Mouse (Mus musculus): Measurements from ENCODE around the gene Samd15.

Samd15 gene

DNA sequence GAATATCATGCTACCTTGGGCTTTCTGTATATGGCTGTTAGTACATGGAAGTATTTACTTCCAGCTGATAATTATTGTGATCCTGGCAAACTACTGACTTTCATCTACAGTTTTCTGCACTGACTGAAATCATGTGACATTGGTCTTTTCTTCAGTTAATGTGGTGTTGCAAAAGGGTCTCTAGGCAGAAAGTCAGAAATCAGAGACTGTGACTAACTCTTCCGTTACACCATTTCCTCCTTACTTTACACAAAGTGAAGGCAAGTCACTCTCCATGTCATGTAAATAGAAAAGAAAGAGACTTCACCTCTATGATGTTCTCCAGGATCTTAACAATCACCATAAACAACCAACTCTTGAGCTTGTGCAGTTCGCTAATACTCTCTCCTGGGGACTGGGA lies 30.1 kb downstream of the Samd15 start:
- DNase-seq (ENCODE audit: extremely low spot score, low read depth, low spot score) = no peak

GRCm38 (mm10) chr12:87230379-87230895 lies 30.9 kb downstream of the Samd15 start:
- no peak for DNase-seq (ENCODE audit: extremely low spot score, low read depth, low spot score)

- DNase-seq (ENCODE audit: extremely low spot score, low read depth, low spot score) = no peak
Observed at GRCm38 (mm10) chr12:87236882-87237483, 37.5 kb downstream of the Samd15 start.

DNA sequence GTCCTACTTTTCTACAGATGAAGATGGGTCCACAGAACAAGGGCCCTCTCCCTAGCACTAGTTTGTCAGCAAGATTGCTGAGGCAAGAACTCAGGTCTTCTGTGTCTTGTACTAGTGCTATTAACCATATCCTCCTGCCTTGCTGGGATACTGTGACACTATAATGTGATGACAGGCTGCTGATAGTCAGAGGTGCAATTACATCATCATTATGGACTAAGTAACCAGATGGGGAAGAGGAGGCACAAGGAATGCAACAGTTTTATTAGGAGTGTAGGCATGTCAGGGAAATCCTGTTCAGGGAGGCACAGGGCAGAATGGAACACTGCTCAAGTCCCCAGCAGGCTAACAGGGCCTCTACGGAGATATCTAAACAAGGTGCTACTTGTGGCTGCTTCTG lies 39.1 kb downstream of the Samd15 start, which contains the start of gene Noxred1:
Gene Noxred1 (minus strand): TSS at position 101 of the 400 bp plus-strand sequence.
- DNase-seq (ENCODE audit: extremely low spot score, low read depth, low spot score) = no peak

- no peak for DNase-seq (ENCODE audit: extremely low spot score, low read depth, low spot score)
Observed at GRCm38 (mm10) chr12:87250161-87250560, 50.6 kb downstream of the Samd15 start.

DNA sequence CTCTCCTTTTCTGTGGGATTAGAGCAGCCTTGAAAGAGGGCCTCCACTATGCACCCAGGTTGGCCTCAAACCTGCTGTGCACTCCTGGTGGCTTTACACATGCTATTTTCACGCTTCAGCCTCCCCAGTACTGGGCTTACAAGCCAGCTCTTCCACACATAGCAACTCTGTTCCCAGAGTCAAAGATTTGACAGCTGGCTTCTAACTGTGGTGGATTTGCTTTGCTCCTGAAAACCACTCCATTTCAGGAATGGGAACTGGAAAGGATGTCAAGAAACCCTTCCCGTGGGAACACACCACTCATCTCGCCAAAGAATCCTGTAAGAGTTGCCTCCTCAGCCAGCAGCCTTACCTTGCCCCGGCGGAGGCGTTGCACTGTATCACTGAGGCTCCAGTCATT lies 54.4 kb downstream of the Samd15 start:
- no peak for DNase-seq (ENCODE audit: extremely low spot score, low read depth, low spot score)

DNA sequence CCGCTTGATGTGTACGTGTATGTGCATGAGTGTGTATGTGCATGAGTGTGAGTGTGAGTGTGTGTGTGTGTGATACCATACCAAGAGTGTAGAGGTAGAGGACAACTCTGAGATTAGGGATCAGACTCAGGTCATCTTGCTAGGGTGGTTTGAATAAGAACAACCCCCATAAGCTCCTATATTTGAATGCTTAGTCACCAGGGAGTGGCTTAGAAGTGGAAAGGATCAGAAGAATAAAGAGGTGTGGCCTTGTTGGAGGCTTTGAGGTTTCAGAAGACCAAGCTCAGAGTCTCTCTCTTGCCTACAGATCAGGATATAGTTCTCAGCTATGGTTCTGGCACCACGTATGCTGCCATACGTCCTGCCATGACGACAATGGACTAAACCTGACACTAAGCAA lies 57.1 kb downstream of the Samd15 start:
- DNase-seq (ENCODE audit: extremely low spot score, low read depth, low spot score) = no peak

DNA sequence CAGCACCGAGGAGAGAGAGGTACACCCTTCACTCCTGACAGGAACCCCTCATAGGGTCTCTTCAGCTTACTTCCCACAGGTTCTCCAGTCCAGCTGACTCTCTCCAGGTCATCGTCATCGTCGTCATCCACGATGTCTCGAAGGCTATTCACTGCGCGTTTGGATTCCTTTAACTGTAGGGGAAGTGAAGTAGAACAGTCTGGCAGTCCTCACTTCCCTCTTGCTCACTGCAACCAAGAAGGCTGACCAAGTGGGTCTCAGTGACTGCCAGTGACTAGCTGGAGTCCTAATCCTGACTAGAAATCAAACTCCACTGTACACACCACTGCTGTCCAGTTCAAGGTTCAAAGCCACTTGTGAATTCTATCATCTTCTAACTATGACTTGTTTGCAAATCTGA lies 61.0 kb downstream of the Samd15 start:
- DNase-seq (ENCODE audit: extremely low spot score, low read depth, low spot score) = no peak
